Mouse (Mus musculus) gastrocnemius, postnatal 14 days (tissue): ENCODE measurements around the gene Sspn. TPM values are rescaled to one million over a fixed set of nuclear protein-coding genes. Genes with fewer than 3 reads are reported as not detected.

Experiments
- DNase-seq: peaks from one replicate; pipeline ENCODE4 v3.0.0; 2021; ENCODE audit warnings: mixed read lengths
- intact Hi-C: fragments of 180-260 bp; cut with DNase I; formaldehyde crosslinking; loops from one replicate; pipeline ENCODE4 v1.15.1; 2025; ENCODE audit warnings: low total_unique reads
- long read RNA-seq, 2 experiments: library from polyadenylated mRNA; stranded (forward); transcript quantifications; one replicate each; pipeline ENCODE4 v2.0.0; 2021
- total RNA-seq, 2 experiments: library from RNA; stranded (reverse); gene quantifications; 2 replicates each; pipeline ENCODE4 v1.2.3; 2021

Gene Sspn
- 10 to 100 TPM; 85.0 to 89.2 TPM for total RNA-seq
- long read RNA-seq, experiment 1, full-length matches to known transcripts: 27 of 33 reads
- long read RNA-seq, experiment 1, partial matches to known transcripts: 0 of 33 reads
- long read RNA-seq, experiment 1, other reads (novel, unspliced or antisense): 6 of 33 reads
- long read RNA-seq, experiment 2, full-length matches to known transcripts: 31 of 43 reads
- long read RNA-seq, experiment 2, partial matches to known transcripts: 12 of 43 reads
- long read RNA-seq, experiment 2, other reads (novel, unspliced or antisense): 0 of 43 reads

- no peak for DNase-seq
- intact Hi-C loops: loop anchor here (5.0 kb wide), 1 partner anchor 54 kb away; no protein-coding TSS in a partner anchor
Measured at GRCm38 (mm10) chr6:145931341-145931740, at the start of gene Sspn. Gene Sspn, plus strand, starts transcription at chr6:145931641.

DNA sequence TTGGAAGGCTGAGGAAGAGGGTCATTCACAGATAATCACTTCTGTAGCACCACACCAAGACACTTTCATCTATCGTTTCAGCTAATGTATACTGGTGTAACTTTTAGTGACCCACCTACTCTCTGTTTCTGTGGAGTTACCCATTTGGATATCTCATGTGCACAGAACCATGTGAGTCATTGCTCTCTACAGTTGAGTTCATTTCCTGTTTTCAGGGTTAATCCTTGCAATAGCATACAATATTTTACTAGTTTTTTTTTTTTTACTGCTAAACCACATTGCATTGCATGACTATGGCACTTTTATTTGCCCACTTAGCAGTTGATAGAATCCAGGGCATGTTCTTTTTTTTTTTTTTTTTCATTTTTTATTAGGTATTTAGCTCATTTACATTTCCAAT is 48.4 kb upstream of the Sspn start:
- DNase-seq: no peak
- intact Hi-C loops: no loop called here

DNA sequence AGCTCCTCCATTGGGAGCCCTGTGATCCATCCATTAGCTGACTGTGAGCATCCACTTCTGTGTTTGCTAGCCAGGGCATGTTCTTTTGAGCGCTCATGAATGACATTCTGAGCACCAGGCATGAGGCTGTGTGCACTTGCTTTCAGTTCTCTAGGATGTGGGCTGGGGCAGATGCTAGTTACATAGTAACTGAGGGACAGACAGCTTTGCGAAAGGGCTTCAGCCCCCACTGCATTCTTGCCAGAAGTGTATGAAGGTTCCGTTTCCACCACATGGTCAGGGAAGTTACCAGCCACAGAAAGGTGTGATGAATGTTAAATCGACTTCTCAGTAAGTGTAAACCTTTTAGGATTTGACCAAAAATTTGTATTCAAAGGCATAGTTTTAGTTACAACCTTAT is 47.8 kb upstream of the Sspn start:
- DNase-seq: no peak

GRCm38 (mm10) chr6:145885069-145885468 is 46.4 kb upstream of the Sspn start:
- no peak for DNase-seq
- intact Hi-C loops: no loop called here

More for the DNA sequence above, 47.8 kb upstream of the Sspn start:
- intact Hi-C loops: no loop called here

DNA sequence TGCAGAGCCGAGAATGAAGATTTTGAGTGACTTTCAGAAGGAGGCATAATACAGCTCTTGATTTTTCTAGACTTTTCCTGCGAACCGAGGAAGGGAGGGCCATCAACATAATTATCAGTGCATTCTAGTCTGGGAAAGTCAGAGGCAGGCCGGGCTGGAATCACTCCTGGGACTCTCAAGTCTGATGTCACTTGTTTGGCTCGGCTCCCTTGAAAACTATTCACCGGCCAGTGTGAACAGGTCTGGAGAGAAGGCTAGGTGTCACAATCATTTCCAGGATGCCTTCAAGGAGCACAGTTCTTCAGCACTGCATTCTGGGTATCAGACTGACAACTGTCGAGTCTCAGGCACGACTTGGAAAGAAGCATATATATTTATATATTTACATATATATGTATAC is 45.2 kb upstream of the Sspn start:
- peak; percentile 38 for DNase-seq
- intact Hi-C loops: no loop called here

DNA sequence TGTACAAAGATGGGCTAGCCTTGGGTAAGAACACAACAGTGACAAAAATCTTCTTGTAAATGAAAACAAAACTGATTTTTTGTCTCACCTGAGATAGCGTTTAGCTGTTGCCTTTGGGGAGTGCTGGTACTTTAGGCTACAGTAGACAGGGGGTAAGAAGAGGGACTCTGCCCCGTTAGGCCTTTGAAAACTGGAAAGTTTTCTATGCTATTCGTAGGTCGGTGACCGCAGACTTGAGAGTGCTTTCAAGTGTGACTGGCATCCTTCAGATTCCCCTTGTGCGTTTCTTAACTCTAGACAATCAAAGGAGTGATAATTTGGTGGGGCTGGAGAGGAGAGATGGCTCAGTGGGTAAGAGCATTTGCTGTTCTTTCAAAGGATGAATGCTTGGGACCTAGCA is 43.7 kb upstream of the Sspn start:
- intact Hi-C loops: no loop called here
- no peak for DNase-seq

DNA sequence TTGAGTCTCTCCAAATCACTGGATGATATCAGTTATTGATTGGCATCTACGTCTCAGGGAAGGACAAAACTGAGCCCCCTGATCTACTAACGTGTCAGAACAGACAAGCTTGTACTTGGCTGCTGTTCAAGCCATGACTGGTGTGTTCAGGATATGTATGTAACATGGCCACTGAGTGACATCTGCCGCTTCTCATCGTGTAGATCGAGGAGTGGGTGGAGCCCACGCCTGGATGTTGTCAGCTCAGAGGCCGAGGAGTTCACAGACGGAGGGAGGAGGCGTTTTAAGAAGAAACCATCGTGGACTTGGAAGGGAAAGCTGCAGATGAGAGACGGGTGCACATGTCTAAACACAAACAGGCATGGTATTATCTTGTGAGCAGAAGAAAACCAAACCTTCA is 39.5 kb upstream of the Sspn start:
- intact Hi-C loops: no loop called here
- no peak for DNase-seq

DNA sequence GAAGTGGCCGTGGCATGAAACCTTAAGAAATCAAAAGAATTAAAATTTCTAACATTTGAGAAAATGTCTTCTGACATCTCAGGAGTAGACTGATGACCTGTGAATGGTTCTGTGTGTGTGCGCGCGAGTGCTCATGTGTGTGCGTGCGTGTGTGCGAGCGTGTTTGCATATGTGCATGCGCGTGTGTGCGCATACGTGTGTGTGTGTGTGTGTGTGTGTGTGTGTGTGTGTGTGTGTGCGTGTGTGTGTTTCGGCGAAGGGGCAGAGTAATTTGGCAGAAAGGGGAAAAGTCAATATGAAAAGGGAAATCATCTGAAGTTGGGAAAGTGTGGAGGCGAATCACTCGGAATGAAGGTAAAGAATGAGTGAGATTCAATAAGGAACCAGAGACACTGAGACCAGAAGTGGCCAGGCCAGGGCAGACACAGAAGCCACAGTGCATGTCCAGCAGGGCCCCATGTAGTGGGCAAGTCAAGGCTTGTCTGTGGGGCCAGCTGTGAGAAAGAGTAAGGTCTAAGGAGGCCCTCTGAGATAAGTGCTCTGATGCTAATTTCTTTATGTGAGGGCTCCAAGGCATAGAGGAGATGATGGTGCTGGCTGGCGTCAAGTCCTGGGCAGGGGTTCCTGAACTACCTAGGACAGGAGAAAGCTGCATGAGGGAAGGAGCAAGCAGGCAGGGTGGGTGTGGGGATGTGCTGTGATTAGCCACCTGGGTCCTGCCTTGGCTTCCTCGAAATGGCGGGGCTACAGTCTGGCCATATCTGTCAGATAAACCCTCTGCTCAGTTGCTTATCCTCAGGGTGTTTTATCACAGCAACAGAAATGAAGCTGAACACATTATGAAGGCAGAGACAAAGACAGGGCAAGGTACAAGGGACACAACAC is 38.8 kb upstream of the Sspn start:
- intact Hi-C loops: no loop called here

GRCm38 (mm10) chr6:145893366-145894021 is 37.9 kb upstream of the Sspn start:
- intact Hi-C loops: no loop called here
- DNase-seq: no peak

More for the DNA sequence above, 38.8 kb upstream of the Sspn start:
- DNase-seq: no peak

DNA sequence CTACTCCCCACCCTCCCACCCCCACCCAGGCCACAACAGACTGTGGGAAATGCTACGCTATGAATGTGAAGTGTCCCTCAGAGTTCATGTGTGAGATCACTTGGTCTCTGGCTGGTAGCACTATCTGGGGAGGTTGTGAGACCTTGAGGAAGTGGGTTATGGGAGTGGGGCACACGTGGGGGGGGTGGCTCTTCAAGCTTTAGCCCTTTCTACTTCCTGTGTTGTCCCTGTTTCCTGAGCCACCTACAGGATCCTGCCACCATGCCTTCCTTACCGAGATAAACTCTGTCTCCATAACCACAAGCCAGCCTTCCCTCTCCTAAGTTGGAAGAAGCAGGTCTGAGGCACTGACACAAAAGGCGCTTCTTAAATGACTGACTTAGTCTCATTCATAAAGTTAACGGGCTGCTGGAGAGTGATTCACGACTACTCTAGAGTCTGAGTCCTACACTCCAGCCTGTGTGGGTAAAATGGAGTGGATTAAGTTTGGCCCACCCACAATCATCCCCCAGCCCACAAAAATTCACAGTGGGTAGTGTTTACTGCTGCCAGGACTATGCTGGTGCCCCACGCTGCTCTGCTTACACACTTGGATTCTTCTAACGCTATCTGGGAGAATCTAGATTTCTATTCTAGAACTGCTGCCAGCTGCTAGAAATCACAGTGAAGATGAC is 36.6 kb upstream of the Sspn start:
- DNase-seq: no peak
- intact Hi-C loops: no loop called here

GRCm38 (mm10) chr6:145904169-145904568 is 27.3 kb upstream of the Sspn start:
- no peak for DNase-seq
- intact Hi-C loops: no loop called here

GRCm38 (mm10) chr6:145904616-145905015 is 26.8 kb upstream of the Sspn start:
- intact Hi-C loops: no loop called here
- DNase-seq: no peak

GRCm38 (mm10) chr6:145906096-145906890 is 25.1 kb upstream of the Sspn start:
- intact Hi-C loops: no loop called here
- DNase-seq: no peak

DNA sequence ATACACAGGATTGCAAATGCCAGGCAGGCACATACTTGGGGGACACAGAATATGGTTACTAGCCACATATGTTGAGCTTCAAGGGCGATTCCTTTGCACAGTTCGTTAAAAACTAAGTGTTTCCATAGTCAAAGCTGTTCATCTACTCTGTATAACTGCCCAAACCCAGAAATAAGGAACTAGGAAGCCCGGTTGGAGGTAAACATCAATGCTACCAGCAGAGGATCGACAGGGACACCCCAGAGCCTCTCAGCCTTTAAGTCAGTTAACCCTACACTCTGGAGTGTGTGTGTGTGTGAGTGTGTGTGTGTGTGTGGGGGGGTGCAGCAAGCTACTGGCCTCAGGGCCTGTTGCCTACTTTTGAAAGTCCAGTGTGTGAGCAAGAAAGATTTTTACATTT is 21.5 kb upstream of the Sspn start:
- intact Hi-C loops: no loop called here
- DNase-seq: no peak

DNA sequence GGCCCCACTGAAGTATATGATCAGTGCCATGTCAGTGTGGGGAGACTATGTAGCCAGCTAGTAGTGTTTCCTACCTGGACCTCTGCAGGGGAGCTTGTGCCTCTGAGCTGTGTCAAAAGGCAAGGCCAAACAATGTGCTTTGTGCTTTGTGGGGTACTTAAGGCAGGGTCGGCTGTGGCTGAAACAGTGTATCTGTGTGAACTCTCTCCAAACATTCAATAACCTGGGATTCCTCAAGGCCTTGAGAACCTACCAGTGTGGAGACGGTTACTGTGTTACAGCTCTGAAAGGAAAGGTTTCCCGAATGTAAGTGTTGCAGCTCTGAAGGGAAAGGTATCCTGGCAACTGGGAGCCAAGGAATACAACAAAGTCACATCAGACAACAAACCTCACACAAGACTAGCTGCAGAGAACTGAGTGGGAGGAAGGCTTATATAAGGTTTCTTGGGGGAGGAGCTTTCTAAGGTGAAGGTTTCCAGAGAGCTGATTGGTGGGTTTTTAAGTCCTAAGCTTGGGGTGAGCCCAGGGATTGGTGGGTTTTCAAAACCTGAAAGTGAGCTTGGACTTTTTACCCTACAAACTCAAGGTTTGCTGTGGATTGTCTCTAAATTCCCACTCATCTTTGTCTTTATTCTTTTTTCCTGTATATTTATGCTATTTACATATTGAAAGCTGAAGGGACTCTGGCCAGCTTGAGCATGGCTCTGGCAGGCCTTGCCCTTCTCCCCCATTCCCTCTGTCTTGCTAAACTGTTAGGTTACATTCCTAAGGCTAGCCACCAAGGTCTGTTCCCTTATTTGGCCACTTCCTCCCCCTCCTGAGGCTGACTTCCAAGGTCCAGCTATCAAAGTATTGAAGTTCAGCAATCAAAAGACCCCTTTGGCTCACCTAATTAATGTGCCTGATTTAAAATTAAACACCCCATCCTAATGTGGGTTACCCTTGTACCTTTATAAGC is 20.7 kb upstream of the Sspn start:
- DNase-seq: no peak
- intact Hi-C loops: no loop called here

DNA sequence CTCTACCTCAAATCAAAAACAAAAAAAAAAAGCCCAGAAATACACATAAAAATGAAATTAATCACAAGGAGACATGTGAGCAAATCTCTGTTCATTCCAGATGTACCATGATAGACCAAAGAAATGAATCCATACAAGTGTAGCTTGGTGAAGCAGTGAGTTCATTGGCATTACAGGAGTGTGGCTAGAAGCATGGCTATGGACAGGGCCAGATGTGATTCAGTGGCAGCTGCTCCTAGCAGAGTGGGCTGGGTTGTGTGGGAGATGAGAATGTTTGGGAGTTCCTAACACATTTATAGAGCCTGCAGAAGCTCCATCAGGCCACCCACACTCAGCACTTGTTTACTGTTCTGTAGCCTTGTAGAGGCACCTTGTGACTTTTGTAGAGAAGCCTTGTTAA is 19.2 kb upstream of the Sspn start:
- DNase-seq: no peak
- intact Hi-C loops: no loop called here

DNA sequence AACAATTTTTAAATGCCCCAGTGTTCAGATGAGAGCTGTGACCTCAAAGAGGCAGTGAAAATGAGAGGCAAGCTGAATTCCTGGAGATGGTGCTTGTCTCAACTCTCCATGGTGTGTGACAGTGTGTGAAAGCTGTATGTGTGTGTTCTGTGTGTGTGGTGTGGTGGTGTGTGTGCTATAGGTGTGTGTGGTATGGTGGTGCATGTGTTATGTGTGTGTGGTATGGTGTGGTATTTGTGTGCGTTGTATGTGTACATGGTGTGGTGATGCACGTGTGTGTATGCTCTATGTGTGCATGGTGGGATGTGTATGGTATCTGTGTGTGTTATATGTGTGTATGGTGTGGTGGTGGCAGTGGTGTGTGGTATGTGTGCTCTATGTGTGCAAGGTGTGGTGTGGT is 16.0 kb upstream of the Sspn start:
- DNase-seq: no peak
- intact Hi-C loops: no loop called here

DNA sequence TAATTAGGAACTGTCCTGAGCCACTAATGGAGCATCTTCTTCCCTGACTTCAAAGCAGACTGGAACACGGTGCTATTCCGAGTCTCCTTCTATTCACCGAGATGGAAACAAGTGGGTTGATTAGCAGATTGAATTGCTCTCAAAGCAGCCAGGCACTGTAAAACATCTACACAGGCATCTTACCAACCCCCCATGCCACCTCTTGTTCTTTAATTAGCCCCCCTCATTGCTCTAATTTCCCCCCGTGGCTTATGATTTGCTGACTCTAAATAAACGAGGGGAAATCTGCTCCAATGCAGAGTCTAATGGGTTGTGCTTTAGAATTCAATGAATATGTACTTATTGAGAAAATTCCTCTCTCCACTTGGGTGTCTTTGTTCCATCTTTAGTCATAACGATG is 15.0 kb upstream of the Sspn start:
- no peak for DNase-seq
- intact Hi-C loops: no loop called here
